Mouse (Mus musculus) C2C12 (cell line): ENCODE data around the gene Runx2. TPM values are rescaled to one million over a fixed set of nuclear protein-coding genes. Genes with fewer than 3 reads are reported as not detected.

Experiments used
- H3K27me3 ChIP-seq: one replicate; pipeline ENCODE4 v1.6.1; 2011; ENCODE audit not compliant: control insufficient read depth, insufficient read depth, insufficient read length
- H3K36me3 ChIP-seq: one replicate; pipeline ENCODE4 v1.6.1; 2011; ENCODE audit not compliant: control insufficient read depth, insufficient read depth
- H3K4me3 ChIP-seq: one replicate; pipeline ENCODE4 v1.5.1; 2011; ENCODE audit warnings: mild to moderate bottlenecking, control low read depth; ENCODE audit not compliant: poor library complexity, insufficient read depth, severe bottlenecking
- H3K79me2 ChIP-seq: one replicate; pipeline ENCODE4 v1.6.1; 2011; ENCODE audit not compliant: control insufficient read depth, insufficient read depth
- H3K79me3 ChIP-seq: one replicate; pipeline ENCODE4 v1.6.1; 2011; ENCODE audit warnings: low read depth, control low read depth
- H3ac ChIP-seq: one replicate; pipeline ENCODE3; 2011; ENCODE audit warnings: low read depth; ENCODE audit not compliant: control insufficient read depth, insufficient read length
- CEBPB ChIP-seq: IDR thresholded peaks from one replicate; pipeline ENCODE4 v1.6.1; 2011; ENCODE audit warnings: low read depth, mild to moderate bottlenecking, control low read depth, moderate library complexity
- CTCF ChIP-seq: IDR thresholded peaks from one replicate; pipeline ENCODE4 v1.5.1; 2011; ENCODE audit not compliant: control insufficient read depth, insufficient read depth, insufficient read length
- FOSL1 ChIP-seq: IDR thresholded peaks from one replicate; pipeline ENCODE4 v1.8.0; 2011; ENCODE audit warnings: mild to moderate bottlenecking, low read length; ENCODE audit not compliant: poor library complexity, insufficient read depth, severe bottlenecking
- MAX ChIP-seq: IDR thresholded peaks from one replicate; pipeline ENCODE4 v1.6.1; 2011; ENCODE audit warnings: mild to moderate bottlenecking, control low read depth
- MYOD1 ChIP-seq: IDR thresholded peaks from one replicate; pipeline ENCODE4 v1.6.1; 2011; ENCODE audit warnings: low read depth; ENCODE audit not compliant: control insufficient read depth, insufficient read length
- MYOG ChIP-seq: IDR thresholded peaks from one replicate; pipeline ENCODE4 v1.6.1; 2011; ENCODE audit not compliant: control insufficient read depth, insufficient read length; ENCODE audit errors: extremely low read depth
- USF1 ChIP-seq: IDR thresholded peaks from one replicate; pipeline ENCODE4 v1.6.1; 2011; ENCODE audit warnings: low read depth, mild to moderate bottlenecking, control low read depth, moderate library complexity
- polyA plus RNA-seq: library from polyadenylated mRNA; unstranded; fragments of >200 nt; fragmentation: generic; extraction: Trizol; gene quantifications from one replicate; pipeline ENCODE4 v1.2.1, GENCODE M21; 2012; ENCODE audit warnings: missing spikeins

The Runx2 gene
- polyA plus RNA-seq, 1 experiment, result 16.6 TPM

DNA sequence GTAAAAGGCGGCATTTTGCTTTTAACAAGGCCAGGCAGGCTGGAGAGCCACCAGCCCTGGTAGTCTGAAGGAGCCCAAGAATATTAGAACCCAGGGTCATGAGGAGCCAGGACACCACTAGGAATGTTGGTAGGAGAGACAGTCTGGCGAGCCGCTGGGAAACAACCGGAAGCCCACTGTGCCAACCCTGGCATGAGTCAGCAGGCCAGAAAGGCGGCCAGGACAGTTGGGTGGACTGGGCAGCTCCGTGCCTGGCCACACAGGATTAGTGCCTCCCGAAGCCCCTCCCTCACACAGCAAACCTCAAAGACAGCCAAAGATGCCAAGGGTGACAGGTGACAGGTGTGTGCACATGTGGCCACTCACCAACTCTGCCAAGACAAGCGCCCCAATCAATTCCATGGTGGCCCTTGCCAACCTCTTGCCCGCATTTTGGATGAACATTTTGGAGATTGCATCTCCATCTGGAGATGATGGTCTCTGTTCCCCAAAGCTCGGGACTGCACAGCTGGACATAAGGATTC, 309.7 kb downstream of the Runx2 start:
- Histone ChIP-seq H3ac (no peak overlapping the region), H3K27me3 (no peaks in the 10 kb centered on the region), H3K4me3 (no peak overlapping the region), H3K79me3 (no peaks in the 10 kb centered on the region), H3K36me3 (no peaks in the 10 kb centered on the region), H3K79me2 (no peaks in the 10 kb centered on the region)
- TF ChIP-seq CEBPB, result no peak
- TF ChIP-seq CTCF, result no peak
- TF ChIP-seq FOSL1, result peak; percentile 19
- TF ChIP-seq USF1, result no peak
- no peak for TF ChIP-seq MYOG
- TF ChIP-seq MYOD1, result peak; percentile 96
- peak; percentile 8 for TF ChIP-seq MAX

DNA sequence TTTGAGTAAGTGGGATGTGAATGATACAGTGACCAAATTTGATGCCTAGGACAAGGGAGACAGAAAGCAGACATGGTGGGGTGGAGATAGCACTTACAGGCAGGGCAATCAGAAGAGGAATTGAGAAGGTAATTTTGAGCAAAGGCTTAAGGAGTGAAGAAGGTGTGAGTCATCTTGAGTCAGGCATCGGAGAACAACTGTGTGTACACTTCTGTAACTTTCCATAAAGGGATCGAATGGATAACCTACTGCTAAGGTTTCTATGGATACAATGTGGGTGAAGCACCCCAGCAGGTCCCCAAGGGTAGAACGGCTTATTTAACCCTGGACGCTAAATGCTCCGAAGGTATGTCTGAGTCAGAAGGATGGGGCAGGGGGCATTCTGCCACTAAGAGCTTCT, 312.4 kb downstream of the Runx2 start:
- H3K36me3 ChIP-seq, result no peaks in the 10 kb centered on the region

DNA sequence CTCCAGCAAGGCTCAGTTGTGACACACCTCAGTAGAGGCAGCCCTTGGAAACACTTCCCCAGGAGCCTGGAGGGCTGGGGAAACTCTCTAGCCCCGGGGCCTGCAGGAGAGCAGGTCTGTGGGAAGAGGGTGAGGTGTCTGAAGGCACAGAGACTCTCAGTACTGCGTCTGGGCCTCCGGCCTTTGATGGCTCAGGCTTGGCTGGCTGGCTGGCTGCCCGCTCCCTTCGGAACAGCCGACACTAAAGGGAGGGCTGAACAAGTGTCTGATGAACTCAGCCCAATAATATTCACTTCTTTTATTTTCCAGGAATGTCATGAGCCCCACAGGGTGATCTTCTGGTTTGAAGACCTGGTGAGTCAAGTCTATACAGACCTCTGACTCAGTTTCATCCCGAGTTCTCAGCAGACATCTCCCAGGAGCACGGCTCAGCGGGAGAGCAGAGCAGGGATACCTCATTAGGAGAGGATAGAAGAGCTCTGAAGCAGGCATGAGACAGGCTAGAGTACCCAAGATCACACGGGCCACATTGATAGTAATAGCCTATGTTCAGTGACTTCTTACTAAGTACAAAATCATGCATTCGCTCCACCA, 314.2 kb downstream of the Runx2 start:
- H3K4me3 ChIP-seq, result no peak overlapping the region
- H3K79me3 ChIP-seq, result no peaks in the 10 kb centered on the region
- H3K36me3 ChIP-seq, result no peaks in the 10 kb centered on the region
- H3ac ChIP-seq, result peak overlapping the region; percentile 54
- H3K27me3 ChIP-seq, result no peaks in the 10 kb centered on the region
- TF ChIP-seq CEBPB (no peak), FOSL1 (peak; percentile 90), USF1 (no peak), MAX (no peak), MYOG (no peak), MYOD1 (peak; percentile 14), CTCF (no peak)
- H3K79me2 ChIP-seq, result no peaks in the 10 kb centered on the region

More for the DNA sequence above, 312.4 kb downstream of the Runx2 start:
- Histone ChIP-seq H3K27me3 (no peaks in the 10 kb centered on the region), H3K79me3 (no peaks in the 10 kb centered on the region), H3ac (no peak overlapping the region), H3K79me2 (no peaks in the 10 kb centered on the region), H3K4me3 (no peak overlapping the region)
- TF ChIP-seq USF1, result no peak
- TF ChIP-seq FOSL1, result peak; percentile 42
- TF ChIP-seq MYOD1, result peak; percentile 52
- TF ChIP-seq CEBPB, result no peak
- TF ChIP-seq MYOG, result no peak
- TF ChIP-seq MAX, result no peak
- no peak for TF ChIP-seq CTCF

DNA sequence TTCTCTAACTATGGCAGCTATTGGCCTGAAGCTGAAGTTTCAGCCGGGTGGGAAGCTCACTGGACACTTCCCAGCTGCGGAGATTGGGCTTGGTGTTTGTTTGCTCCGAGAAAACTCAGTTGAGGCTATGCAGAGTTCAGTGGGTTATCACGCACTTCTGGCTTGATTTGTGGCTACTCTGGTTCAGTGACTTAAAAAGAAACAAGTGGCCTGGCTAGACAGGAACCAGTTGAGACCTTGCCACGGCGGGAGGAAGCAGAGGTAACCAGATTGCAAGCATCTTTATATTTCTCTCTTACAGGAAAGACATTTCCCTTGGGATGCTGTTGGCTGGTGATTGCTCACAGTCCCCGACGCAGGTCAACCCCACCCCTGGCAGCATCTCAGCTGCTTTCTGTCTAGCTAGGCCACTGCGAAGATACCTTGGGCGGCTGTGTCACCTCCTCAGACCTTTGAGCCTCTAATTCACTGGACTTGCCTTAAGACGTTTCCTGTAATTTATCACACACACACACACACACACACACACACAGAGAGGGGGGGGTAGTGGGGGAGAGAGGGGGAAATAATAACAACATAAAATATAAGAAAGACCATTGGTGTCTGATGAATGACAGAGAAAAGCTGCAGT, 324.3 kb downstream of the Runx2 start:
- no peaks in the 10 kb centered on the region for H3K27me3 ChIP-seq
- no peaks in the 10 kb centered on the region for H3K36me3 ChIP-seq
- no peaks in the 10 kb centered on the region for H3K79me2 ChIP-seq
- no peak overlapping the region for H3K4me3 ChIP-seq
- TF ChIP-seq FOSL1, result no peak
- no peak for TF ChIP-seq MYOD1
- TF ChIP-seq MAX, result no peak
- no peak for TF ChIP-seq MYOG
- TF ChIP-seq USF1, result no peak
- TF ChIP-seq CTCF, result no peak
- TF ChIP-seq CEBPB, result no peak
- no peak overlapping the region for H3ac ChIP-seq
- no peaks in the 10 kb centered on the region for H3K79me3 ChIP-seq

DNA sequence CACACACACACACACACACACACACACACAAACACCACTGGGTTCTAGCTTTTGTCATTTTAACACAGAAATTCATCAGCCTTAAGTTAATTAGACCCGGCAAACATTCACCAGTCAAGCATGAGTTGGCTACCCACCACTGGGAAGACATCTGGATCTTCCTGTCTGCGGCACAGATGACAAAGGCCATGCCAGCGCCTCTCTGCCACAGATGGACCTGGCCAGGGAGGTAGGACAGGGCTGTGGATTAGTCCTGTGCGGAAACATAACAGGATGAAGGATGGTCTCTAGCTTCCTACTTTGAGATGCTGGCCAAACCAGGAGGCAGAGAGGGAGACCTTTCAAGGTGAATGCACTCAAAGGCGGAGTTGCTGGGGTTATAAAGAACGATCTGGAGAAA, 325.3 kb downstream of the Runx2 start:
- Histone ChIP-seq H3K4me3 (no peak overlapping the region), H3K36me3 (no peaks in the 10 kb centered on the region), H3K79me2 (no peaks in the 10 kb centered on the region), H3K79me3 (no peaks in the 10 kb centered on the region), H3K27me3 (no peaks in the 10 kb centered on the region), H3ac (no peak overlapping the region)
- TF ChIP-seq FOSL1 (no peak), CTCF (no peak), MYOD1 (no peak), MYOG (no peak)
